18 mouse cellular contexts compared by ENCODE assay signal in genomic region chr2:117421376-117421775, GRCm38 (mm10).
"Had no signal": no experiment of that assay in that cellular context is flagged by ENCODE, and none has a peak within 500 bp of the region (broad histone marks: within the 10 kb centered on the region; RNA-seq: fewer than 3 reads in every experiment).

No protein-coding gene starts in this region.

- DNase-seq: kidney, adult 8-10 months; kidney, postnatal 36 days; layer of hippocampus, adult 9-11 months; layer of hippocampus, postnatal 36 days; lung, embryonic 14.5 days; lung, postnatal 10 days; right cerebral cortex, adult 18-20 months; right cerebral cortex, postnatal 25 days had no signal

- ATAC-seq: intestine, postnatal 0 days; liver, embryonic 12.5 days; midbrain, embryonic 15.5 days had no signal

- H3K27ac ChIP-seq: kidney, postnatal 0 days; limb, embryonic 15.5 days; liver, embryonic 12.5 days; macrophage; midbrain, embryonic 15.5 days; neural tube, embryonic 13.5 days; stomach, embryonic 15.5 days had no signal

- H3K9me3 ChIP-seq: limb, embryonic 15.5 days; liver, embryonic 12.5 days; midbrain, embryonic 15.5 days; neural tube, embryonic 13.5 days; stomach, embryonic 15.5 days had no signal

- H3K36me3 ChIP-seq: limb, embryonic 15.5 days; liver, embryonic 12.5 days; midbrain, embryonic 15.5 days; neural tube, embryonic 13.5 days; stomach, embryonic 15.5 days had no signal

- H3K4me2 ChIP-seq: limb, embryonic 15.5 days; liver, embryonic 12.5 days; lung, embryonic 14.5 days; midbrain, embryonic 11.5 days; midbrain, embryonic 15.5 days; neural tube, embryonic 13.5 days; stomach, embryonic 15.5 days had no signal

- H3K27me3 ChIP-seq: limb, embryonic 15.5 days; liver, embryonic 12.5 days; midbrain, embryonic 15.5 days; neural tube, embryonic 13.5 days; stomach, embryonic 15.5 days had no signal

- H3K9ac ChIP-seq: limb, embryonic 15.5 days; liver, embryonic 12.5 days; lung, embryonic 14.5 days; midbrain, embryonic 15.5 days; neural tube, embryonic 13.5 days; stomach, embryonic 15.5 days had no signal

- H3K4me1 ChIP-seq: limb, embryonic 15.5 days; liver, embryonic 12.5 days; midbrain, embryonic 15.5 days; neural tube, embryonic 13.5 days; stomach, embryonic 15.5 days had no signal

- H3K4me3 ChIP-seq: limb, embryonic 15.5 days; liver, embryonic 12.5 days; megakaryocyte, embryonic 14.5 days; midbrain, embryonic 15.5 days; neural tube, embryonic 13.5 days; stomach, embryonic 15.5 days had no signal
